Mouse (Mus musculus): ENCODE measurements around the gene Mgst3.

The Mgst3 gene

GRCm38 (mm10) chr1:167393683-167394492 is at the start of gene Mgst3:
Mgst3 (minus strand) TSS chr1:167393841.
- DNase-seq = peak; percentile 94

DNA sequence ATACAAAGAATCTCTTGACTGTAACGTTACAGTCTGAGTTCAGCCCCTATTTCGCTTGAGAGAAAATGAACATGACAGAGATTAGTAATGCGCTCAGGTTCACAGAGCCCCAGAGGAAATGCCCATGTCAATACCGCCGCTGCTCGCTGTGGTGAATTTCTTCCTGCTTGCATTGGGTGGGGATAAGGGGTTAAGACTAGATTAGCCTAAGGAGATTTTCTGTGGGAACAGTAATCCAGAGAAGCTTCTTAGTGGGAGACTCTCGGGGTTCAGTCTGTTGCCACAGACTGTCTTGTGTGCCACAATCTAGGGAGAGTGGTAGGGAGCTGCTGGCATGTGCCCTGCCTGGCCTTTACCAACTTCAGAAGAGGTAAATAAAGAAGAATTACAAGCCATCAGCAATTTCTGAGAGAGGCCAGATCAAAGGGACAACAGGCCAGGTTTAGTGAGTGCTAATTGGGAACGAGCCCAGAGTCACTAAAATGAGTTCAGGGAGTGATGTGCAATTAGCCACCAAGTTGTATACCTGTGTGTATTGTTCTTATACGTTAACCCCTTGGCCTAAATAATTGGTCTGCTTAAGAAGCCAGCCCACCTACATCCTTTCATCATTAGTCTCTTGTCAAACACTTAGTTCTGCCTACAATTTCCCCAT is 44.7 kb upstream of the Mgst3 start:
- no peak for DNase-seq

- DNase-seq = no peak
These were observed 43.5 kb upstream of the Mgst3 start for GRCm38 (mm10) chr1:167437091-167437490.

DNA sequence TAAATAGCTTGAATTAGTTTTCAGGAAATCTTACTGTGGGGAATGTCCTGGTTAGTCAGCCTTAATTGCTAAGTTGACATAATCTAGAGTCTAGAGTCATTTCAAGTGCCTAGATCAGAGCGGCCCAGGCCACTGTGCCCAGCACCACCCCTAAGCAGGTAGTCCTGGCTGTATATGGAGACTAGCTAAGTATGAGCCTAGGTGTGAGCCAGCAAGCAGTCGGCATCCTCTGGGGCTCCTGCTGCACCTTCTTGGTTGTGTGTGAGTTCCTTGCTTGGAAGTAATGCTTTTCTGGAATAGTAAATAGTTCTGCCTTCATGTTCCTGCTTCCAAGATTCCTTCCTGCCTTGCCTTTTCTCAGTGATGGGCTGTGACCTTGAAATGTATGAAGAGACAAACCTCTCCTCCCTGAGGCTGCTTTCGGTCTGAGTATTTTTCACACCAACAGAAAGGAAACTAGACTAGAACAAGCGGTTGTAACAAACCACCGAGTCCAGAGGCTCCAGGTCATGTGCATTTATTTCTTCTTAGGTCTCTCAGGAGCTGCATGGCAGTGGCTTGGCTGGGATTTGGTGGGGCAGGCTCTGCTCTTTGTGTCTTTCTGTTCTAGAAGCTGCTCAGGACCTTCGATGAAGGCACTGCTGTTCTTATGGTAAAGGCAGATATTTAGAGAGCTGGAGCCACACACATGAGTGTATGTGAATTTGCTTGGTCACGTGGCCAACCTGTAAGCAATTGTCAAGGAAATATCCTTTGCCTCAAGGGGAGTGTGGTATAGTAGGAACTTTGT is 42.7 kb upstream of the Mgst3 start:
- no peak for DNase-seq

DNA sequence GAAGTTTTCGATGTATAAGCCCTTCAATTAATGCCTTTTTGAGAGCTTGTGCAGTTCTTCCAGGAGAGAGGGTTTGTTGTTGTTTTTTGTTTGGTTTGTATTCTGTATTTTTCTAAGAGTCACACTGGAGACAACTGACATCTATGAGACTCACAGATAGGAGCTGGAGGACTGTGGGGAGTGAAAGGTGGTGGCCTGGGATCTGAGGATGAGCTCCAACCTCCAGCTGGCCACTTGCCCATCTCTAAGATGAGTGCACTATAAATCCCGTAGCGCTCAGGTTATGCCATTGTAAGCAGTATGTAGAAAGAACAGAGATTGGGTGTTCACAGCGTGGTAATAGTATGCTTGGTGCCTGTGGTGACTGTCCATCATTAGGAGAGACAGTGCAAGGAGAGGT is 41.3 kb upstream of the Mgst3 start:
- no peak for DNase-seq

GRCm38 (mm10) chr1:167430976-167431676 is 37.5 kb upstream of the Mgst3 start:
- no peak for DNase-seq

DNA sequence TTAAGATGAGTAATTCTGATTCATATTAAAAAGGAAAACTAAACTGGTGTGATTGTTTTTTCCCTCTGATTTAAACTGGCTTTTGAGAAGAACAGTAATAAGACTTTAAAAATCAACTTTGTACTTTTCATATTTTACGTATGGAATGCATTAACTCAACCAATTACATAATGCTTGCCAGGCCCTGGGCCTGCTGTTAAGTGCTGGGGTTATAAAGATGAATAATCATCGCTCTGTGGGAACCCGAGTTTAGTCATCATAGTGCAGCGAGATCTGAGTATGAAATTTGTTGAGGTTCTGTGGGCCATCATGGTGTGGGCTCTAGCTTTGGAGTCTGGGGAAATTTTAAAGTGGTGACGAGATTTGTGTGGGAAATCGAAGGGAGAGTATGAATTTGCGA is 33.0 kb upstream of the Mgst3 start:
- DNase-seq = no peak

- DNase-seq = no peak
These were observed 31.9 kb upstream of the Mgst3 start for GRCm38 (mm10) chr1:167425572-167425971.

- peak; percentile 14 for DNase-seq
These were observed 29.0 kb upstream of the Mgst3 start for GRCm38 (mm10) chr1:167422501-167423240.

DNA sequence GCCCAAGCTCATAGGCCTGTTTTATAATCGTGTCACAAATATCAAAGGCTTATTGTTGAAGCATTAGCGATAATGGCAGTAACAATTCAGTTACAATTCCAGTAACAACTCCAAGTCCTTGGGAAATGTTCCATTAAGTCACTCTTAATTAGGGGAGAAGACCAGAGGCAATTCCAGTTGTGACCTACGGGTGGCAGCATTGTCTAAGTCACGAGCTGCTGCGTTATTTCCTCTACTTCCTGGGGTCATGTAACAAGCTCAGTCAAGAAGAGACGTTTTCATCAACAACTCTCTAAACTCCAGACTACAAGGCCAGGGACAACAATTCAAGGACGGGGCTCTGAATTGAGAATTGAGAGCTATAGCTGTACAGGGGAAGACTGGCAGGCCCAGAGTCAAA is 21.2 kb upstream of the Mgst3 start:
- peak; percentile 67 for DNase-seq

DNA sequence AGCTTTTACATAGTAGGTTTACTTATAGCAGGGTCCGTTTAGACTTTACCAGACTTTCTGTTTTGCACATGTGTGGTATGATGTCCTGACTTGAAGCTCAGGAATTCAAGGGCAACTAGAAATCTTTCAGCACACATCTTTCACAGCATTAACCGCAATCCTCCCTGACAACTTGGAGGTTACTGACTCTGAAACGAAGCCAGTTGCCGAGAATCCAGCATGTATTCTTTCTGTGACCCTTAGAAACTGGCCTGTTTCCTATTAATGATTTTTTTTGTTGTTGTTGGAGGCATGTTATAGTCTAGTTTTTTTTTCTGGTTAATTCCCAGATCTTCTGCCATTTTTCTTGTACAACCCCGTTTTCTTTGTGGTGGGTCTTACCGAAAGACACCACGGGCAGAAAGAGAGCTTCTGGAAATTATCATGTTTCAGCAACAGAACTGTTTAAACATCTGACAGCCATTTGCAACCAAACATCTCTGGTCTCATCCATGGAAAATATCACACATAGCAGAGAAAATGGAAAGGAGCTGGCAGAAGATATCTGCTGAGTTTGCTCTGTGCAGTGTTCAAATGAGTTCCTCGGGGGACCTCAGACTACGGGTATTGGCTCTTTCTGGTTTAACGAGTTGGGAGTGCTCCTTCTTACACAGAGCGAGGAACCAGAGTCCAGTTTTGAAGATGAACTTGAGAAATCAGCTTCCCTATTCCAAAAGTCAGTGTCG is 18.5 kb upstream of the Mgst3 start:
- no peak for DNase-seq

DNA sequence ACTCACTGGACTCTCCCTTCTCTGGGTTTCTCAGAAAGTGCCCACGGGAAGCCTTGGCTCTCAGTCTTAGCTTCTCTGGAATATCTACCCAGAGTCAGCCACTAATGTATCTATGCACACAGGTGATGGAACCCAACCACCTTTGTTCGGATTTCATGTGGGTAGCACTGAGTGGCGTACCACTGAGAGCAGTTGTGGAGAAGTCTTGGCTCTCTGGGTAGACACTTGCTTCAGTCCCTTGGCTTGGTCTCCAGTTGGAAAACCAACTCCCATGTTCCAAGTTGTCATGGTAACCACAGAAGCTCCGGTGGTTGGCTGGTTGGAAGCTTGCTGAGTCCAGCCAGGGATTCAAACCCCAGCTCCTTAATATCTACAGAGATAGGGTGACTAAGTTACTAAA is 16.0 kb upstream of the Mgst3 start:
- DNase-seq = no peak

DNA sequence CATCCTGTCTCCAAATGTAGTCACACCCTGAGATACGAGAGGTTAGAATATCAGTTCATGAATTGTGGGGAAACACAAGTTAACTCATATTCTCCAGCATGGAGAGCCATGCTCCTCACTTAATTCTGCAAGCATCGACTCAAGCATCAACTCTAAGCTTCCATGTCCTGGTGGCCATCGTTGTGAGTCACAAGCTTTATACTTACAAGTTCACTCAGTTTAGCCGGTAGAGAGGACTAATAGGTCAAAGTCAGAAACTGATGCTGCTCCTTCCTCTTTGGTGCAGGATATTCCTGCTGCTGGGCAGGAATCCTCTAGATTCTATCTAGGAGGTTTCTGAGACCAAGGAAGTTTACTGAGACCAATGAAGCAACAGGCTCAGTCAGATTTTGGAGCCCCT is 11.6 kb upstream of the Mgst3 start:
- no peak for DNase-seq

DNA sequence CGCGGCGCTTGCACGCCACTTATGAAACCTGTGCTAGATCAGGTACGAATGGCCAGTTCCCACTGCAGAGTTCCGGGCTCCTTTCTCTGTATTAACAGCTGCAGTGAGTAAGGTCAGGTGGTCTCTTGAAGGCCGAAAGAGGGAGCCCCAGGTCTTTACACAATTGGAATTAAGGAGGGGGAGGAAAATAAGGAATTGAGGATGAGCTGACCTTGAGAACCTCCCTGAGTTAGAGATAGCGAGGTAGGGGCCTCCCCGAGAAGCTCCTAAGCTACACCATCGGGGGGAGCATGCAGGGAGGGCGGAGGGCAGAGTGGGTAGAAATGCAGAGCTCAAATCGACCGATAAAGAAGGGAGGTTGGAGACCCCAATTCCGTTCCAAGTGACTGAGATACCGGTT is 360 bp downstream of the Mgst3 start:
- no peak for DNase-seq

GRCm38 (mm10) chr1:167392687-167393086 is 954 bp downstream of the Mgst3 start:
- DNase-seq = no peak

- DNase-seq = no peak
These were observed 1.5 kb downstream of the Mgst3 start for GRCm38 (mm10) chr1:167392031-167392640.

DNA sequence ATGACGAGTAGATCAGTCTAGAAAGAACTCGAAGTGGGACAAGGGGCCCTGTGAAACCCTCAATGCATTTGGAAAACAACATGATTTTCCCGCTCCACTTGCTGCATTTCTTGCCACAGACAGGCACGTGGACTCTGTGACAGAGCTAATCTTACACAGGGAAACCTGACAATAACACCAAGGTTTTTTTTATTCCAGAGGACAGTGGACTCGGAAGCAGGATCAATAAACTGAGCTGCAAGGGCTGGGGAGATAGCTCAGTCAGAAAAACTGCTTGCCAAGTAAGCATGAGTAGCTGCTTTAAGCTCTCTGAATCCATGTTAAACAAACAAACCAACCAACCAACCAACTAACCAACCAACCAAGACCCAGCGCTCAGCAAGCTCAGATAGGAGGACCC is 2.4 kb downstream of the Mgst3 start:
- no peak for DNase-seq

- no peak for DNase-seq
These were observed 3.3 kb downstream of the Mgst3 start for GRCm38 (mm10) chr1:167390381-167390780.

GRCm38 (mm10) chr1:167389584-167389983 is 4.1 kb downstream of the Mgst3 start:
- no peak for DNase-seq

DNA sequence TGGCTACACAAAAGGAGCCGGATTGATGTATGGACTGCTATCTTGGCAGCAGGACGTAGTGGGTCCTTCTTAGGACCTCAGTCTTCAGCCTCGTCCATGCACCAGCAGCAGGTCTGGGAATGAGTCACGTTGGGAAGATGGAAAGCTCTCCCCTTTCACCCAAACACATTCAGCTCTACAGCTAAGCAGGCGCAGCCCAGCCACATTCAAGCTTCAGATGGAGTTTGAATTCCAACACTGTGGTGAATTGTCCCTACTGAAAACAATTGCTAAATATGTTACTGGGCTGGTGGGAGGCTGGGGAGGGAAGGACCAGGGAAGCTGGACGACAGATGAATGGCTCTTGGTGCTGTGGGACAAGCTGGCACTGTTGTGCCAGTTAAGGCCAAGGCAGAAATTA is 5.1 kb downstream of the Mgst3 start:
- DNase-seq = no peak

DNA sequence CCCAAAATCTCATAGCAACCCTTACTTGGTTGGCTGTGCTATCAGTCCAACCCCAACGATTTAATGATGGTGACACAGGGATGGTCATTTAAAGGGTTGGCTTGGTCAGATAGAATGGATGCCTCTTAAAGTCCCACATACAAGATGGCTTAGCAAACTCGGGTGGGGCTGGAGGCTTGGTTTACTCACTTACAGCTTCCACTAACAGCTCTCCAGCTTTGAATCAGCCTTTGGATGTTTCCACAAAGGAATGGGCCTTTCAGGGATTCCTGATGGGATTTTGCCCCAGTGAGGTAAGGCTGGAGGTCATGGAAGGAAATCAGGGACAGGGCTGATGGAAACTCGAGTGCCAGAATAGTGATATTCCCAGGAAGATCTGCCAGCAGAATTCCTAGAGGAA is 5.8 kb downstream of the Mgst3 start:
- no peak for DNase-seq
